Mouse (Mus musculus) forebrain, embryonic 14.5 days (tissue): ENCODE data around the gene Mettl24. TPM values are rescaled to one million over a fixed set of nuclear protein-coding genes. Genes with fewer than 3 reads are reported as not detected.
A peak's percentile ranks its signal among the peaks of the same experiment; 100 is the strongest.

Experiments used
- ATAC-seq: fragments of 200-750 bp; cut with Nextera tagmentation; 2 replicates; pipeline ENCODE4 v1.8.0; 2017; ENCODE audit warnings: mild to moderate bottlenecking, moderate library complexity
- DNase-seq: peaks from one replicate; pipeline ENCODE4 v3.0.0-alpha.2; 2015; ENCODE audit warnings: low spot score
- H3K27ac ChIP-seq: fragments of 300-500 bp; sonication (generic); 2 replicates; pipeline ENCODE4 v1.5.1; 2014; ENCODE audit warnings: low read depth, mild to moderate bottlenecking, control low read depth, low read length, moderate library complexity
- H3K27me3 ChIP-seq: fragments of 300-500 bp; sonication (generic); replicated peaks from 2 replicates; pipeline ENCODE4 v1.6.1; 2014; ENCODE audit warnings: low read length, control low read depth, mixed read lengths; ENCODE audit not compliant: control insufficient read depth, insufficient read depth
- H3K36me3 ChIP-seq: fragments of 300-500 bp; sonication (generic); 2 replicates; pipeline ENCODE4 v1.6.1; 2014; ENCODE audit warnings: low read length, control low read depth; ENCODE audit not compliant: control insufficient read depth, insufficient read depth
- H3K4me1 ChIP-seq: fragments of 300-500 bp; sonication (generic); 2 replicates; pipeline ENCODE4 v1.6.1; 2014; ENCODE audit warnings: antibody characterized with exemption, low read length, control low read depth; ENCODE audit not compliant: control insufficient read depth, insufficient read depth
- H3K4me2 ChIP-seq: fragments of 300-500 bp; sonication (generic); 2 replicates; pipeline ENCODE4 v1.6.1; 2014; ENCODE audit warnings: mild to moderate bottlenecking, control low read depth, low read length
- H3K4me3 ChIP-seq: fragments of 300-500 bp; sonication (generic); 2 replicates; pipeline ENCODE4 v1.5.1; 2014; ENCODE audit warnings: low read depth, low read length, control low read depth
- H3K9ac ChIP-seq: fragments of 300-500 bp; sonication (generic); 2 replicates; pipeline ENCODE4 v1.6.1; 2014; ENCODE audit warnings: mild to moderate bottlenecking, low read length, control low read depth, moderate library complexity
- H3K9me3 ChIP-seq: fragments of 300-500 bp; sonication (generic); replicated peaks from 2 replicates; pipeline ENCODE4 v1.6.1; 2016; ENCODE audit warnings: low read length, control low read depth, mixed read lengths; ENCODE audit not compliant: control insufficient read depth
- WGBS: fragments of 180-500 bp; shearing (Covaris S2); extraction: QIAGEN DNeasy Blood & Tissue Kit; methylation state at CpG from one replicate; pipeline ENCODE4 v1.1.7; 2014; 5-methylcytosine and 5-hydroxymethylcytosine counted together
- polyA plus RNA-seq: library from polyadenylated mRNA; unstranded; fragments of >200 nt; fragmentation: Nextera tagmentation; extraction: Ambion mirVana; gene quantifications from 2 replicates; pipeline ENCODE4 v1.2.1, GENCODE M21; 2014

Gene Mettl24
- polyA plus RNA-seq, 1 experiment from 2014 or later: 0.29 TPM

GRCm38 (mm10) chr10:40718362-40718761, 35.3 kb downstream of the Mettl24 start:
- Histone ChIP-seq H3K9me3 (no peaks in the 10 kb centered on the region), H3K36me3 (no peaks in the 10 kb centered on the region), H3K27ac (no peak overlapping the region), H3K9ac (no peak overlapping the region), H3K27me3 (no peaks in the 10 kb centered on the region), H3K4me3 (no peak overlapping the region), H3K4me1 (no peaks in the 10 kb centered on the region), H3K4me2 (no peak overlapping the region)
- ATAC-seq (no peak), DNase-seq (no peak)
- 96% methylated on average over 13 of the region's 13 CpGs for WGBS

- Histone ChIP-seq H3K27me3 (no peaks in the 10 kb centered on the region), H3K4me2 (no peak overlapping the region), H3K4me1 (no peaks in the 10 kb centered on the region), H3K4me3 (no peak overlapping the region), H3K36me3 (no peaks in the 10 kb centered on the region), H3K9ac (no peak overlapping the region), H3K9me3 (no peaks in the 10 kb centered on the region), H3K27ac (no peak overlapping the region)
- ATAC-seq: no peak
- WGBS: 79% methylated on average over 6 of the region's 6 CpGs
- peak; percentile 6 for DNase-seq
Measured at GRCm38 (mm10) chr10:40719062-40719461, 36.0 kb downstream of the Mettl24 start.

- Histone ChIP-seq H3K9ac (no peak overlapping the region), H3K27me3 (no peaks in the 10 kb centered on the region), H3K27ac (no peak overlapping the region), H3K4me1 (peaks cover 3% of the 10 kb centered on the region; the same call in 1 of the 2 replicates), H3K36me3 (no peaks in the 10 kb centered on the region), H3K4me2 (no peak overlapping the region), H3K9me3 (no peaks in the 10 kb centered on the region), H3K4me3 (no peak overlapping the region)
- no peak for DNase-seq
- ATAC-seq: no peak
- WGBS: 89% methylated on average over 5 of the region's 5 CpGs
Measured at GRCm38 (mm10) chr10:40720883-40721282, 37.8 kb downstream of the Mettl24 start.

- H3K27ac ChIP-seq: no peak overlapping the region
- no peaks in the 10 kb centered on the region for H3K36me3 ChIP-seq
- H3K9ac ChIP-seq: no peak overlapping the region
- peaks cover 5% of the 10 kb centered on the region for H3K4me1 ChIP-seq
- ATAC-seq (no peak), DNase-seq (peak; percentile 11)
- WGBS: 23% methylated on average over 6 of the region's 6 CpGs
- no peak overlapping the region for H3K4me3 ChIP-seq
- H3K4me2 ChIP-seq: no peak overlapping the region
- H3K9me3 ChIP-seq: no peaks in the 10 kb centered on the region
- H3K27me3 ChIP-seq: no peaks in the 10 kb centered on the region
Measured at GRCm38 (mm10) chr10:40724342-40724741, 41.3 kb downstream of the Mettl24 start.

- peak; percentile 38 for DNase-seq
- Histone ChIP-seq H3K9me3 (no peaks in the 10 kb centered on the region), H3K27me3 (no peaks in the 10 kb centered on the region), H3K9ac (no peak overlapping the region), H3K4me2 (no peak overlapping the region), H3K27ac (no peak overlapping the region), H3K36me3 (no peaks in the 10 kb centered on the region), H3K4me1 (peaks cover 5% of the 10 kb centered on the region), H3K4me3 (no peak overlapping the region)
- ATAC-seq: no peak
- WGBS: 48% methylated on average over 4 of the region's 4 CpGs
Measured at GRCm38 (mm10) chr10:40725066-40725465, 42.0 kb downstream of the Mettl24 start.

- Histone ChIP-seq H3K4me3 (no peak overlapping the region), H3K4me1 (peaks cover 5% of the 10 kb centered on the region), H3K4me2 (no peak overlapping the region), H3K9me3 (no peaks in the 10 kb centered on the region), H3K27ac (no peak overlapping the region), H3K9ac (no peak overlapping the region), H3K36me3 (no peaks in the 10 kb centered on the region), H3K27me3 (no peaks in the 10 kb centered on the region)
- WGBS: 83% methylated on average over 4 of the region's 4 CpGs
- DNase-seq: no peak
- ATAC-seq: no peak
Measured at GRCm38 (mm10) chr10:40725471-40725870, 42.4 kb downstream of the Mettl24 start.

- Histone ChIP-seq H3K4me2 (no peak overlapping the region), H3K9me3 (no peaks in the 10 kb centered on the region), H3K9ac (no peak overlapping the region), H3K36me3 (no peaks in the 10 kb centered on the region), H3K27ac (no peak overlapping the region), H3K4me1 (peaks cover 5% of the 10 kb centered on the region), H3K4me3 (no peak overlapping the region), H3K27me3 (no peaks in the 10 kb centered on the region)
- DNase-seq: peak; percentile 27
- WGBS: 59% methylated on average over 11 of the region's 11 CpGs
- peak; percentile 55; the same call in 1 of the 2 replicates for ATAC-seq
Measured at GRCm38 (mm10) chr10:40726288-40726902, 43.3 kb downstream of the Mettl24 start.

GRCm38 (mm10) chr10:40726989-40727388, 43.9 kb downstream of the Mettl24 start:
- H3K4me3 ChIP-seq: no peak overlapping the region
- H3K36me3 ChIP-seq: no peaks in the 10 kb centered on the region
- H3K4me2 ChIP-seq: no peak overlapping the region
- no peaks in the 10 kb centered on the region for H3K27me3 ChIP-seq
- DNase-seq: peak; percentile 55
- H3K9me3 ChIP-seq: no peaks in the 10 kb centered on the region
- peak; percentile 57; the same call in 1 of the 2 replicates for ATAC-seq
- no peak overlapping the region for H3K9ac ChIP-seq
- H3K4me1 ChIP-seq: peaks cover 5% of the 10 kb centered on the region
- peak overlapping the region; percentile 9; the same call in 1 of the 2 replicates for H3K27ac ChIP-seq
- WGBS: 14% methylated on average over 5 of the region's 5 CpGs

- Histone ChIP-seq H3K4me2 (no peak overlapping the region), H3K4me1 (peaks cover 2% of the 10 kb centered on the region; the same call in 1 of the 2 replicates), H3K4me3 (no peak overlapping the region), H3K9ac (no peak overlapping the region), H3K36me3 (no peaks in the 10 kb centered on the region), H3K27ac (no peak overlapping the region), H3K9me3 (no peaks in the 10 kb centered on the region), H3K27me3 (no peaks in the 10 kb centered on the region)
- ATAC-seq: no peak
- no peak for DNase-seq
- WGBS: 99% methylated on average over 5 of the region's 5 CpGs
Measured at GRCm38 (mm10) chr10:40730200-40730599, 47.1 kb downstream of the Mettl24 start.
